Mouse (Mus musculus) intestine, embryonic 14.5 days (tissue): ENCODE data around the gene Psg16. TPM values are rescaled to one million over a fixed set of nuclear protein-coding genes. Genes with fewer than 3 reads are reported as not detected.
A peak's percentile ranks its signal among the peaks of the same experiment; 100 is the strongest.

ENCODE experiments used
- ATAC-seq: fragments of 200-750 bp; cut with Nextera tagmentation; replicated peaks from 2 replicates; pipeline ENCODE4 v1.8.0; 2017; ENCODE audit warnings: low read depth, moderate number of reproducible peaks, moderate TSS enrichment, moderate library complexity; ENCODE audit not compliant: low FRiP score, low TSS enrichment
- DNase-seq: peaks from one replicate; pipeline ENCODE4 v3.0.0-alpha.2; 2018; ENCODE audit warnings: low spot score
- H3K27ac ChIP-seq: fragments of 300-500 bp; sonication (generic); 2 replicates; pipeline ENCODE4 v1.5.1; 2014; ENCODE audit warnings: low read depth, mild to moderate bottlenecking, control low read depth
- H3K27me3 ChIP-seq: fragments of 300-500 bp; sonication (generic); replicated peaks from 2 replicates; pipeline ENCODE4 v1.6.1; 2014; ENCODE audit warnings: low read length, control low read depth; ENCODE audit not compliant: control insufficient read depth, insufficient read depth
- H3K36me3 ChIP-seq: fragments of 300-500 bp; sonication (generic); 2 replicates; pipeline ENCODE4 v1.6.1; 2014; ENCODE audit warnings: low read length, control low read depth; ENCODE audit not compliant: control insufficient read depth, insufficient read depth
- H3K4me1 ChIP-seq: fragments of 300-500 bp; sonication (generic); replicated peaks from 2 replicates; pipeline ENCODE4 v1.6.1; 2014; ENCODE audit warnings: low read length, control low read depth, mixed read lengths; ENCODE audit not compliant: control insufficient read depth, insufficient read depth
- H3K4me2 ChIP-seq: fragments of 300-500 bp; sonication (generic); 2 replicates; pipeline ENCODE4 v1.6.1; 2014; ENCODE audit warnings: low read length
- H3K4me3 ChIP-seq: fragments of 300-500 bp; sonication (generic); 2 replicates; pipeline ENCODE4 v1.5.1; 2014; ENCODE audit warnings: low read depth, low read length, control low read depth, mixed read lengths
- H3K9ac ChIP-seq: fragments of 300-500 bp; sonication (generic); 2 replicates; pipeline ENCODE4 v1.6.1; 2014; ENCODE audit warnings: mild to moderate bottlenecking, low read length
- H3K9me3 ChIP-seq: fragments of 300-500 bp; sonication (generic); 2 replicates; pipeline ENCODE4 v1.6.1; 2016; ENCODE audit warnings: low read length, control low read depth; ENCODE audit not compliant: control insufficient read depth
- WGBS: fragments of 180-500 bp; shearing (Covaris S2); extraction: QIAGEN DNeasy Blood & Tissue Kit; methylation state at CpG from one replicate; pipeline ENCODE4 v1.1.7; 2014; 5-methylcytosine and 5-hydroxymethylcytosine counted together
- polyA plus RNA-seq: library from polyadenylated mRNA; unstranded; fragments of >200 nt; fragmentation: Nextera tagmentation; extraction: Ambion mirVana; gene quantifications from 2 replicates; pipeline ENCODE4 v1.2.1, GENCODE M21; 2014

The Psg16 gene
- polyA plus RNA-seq, 1 experiment from 2014 or later: 0.11 TPM

DNA sequence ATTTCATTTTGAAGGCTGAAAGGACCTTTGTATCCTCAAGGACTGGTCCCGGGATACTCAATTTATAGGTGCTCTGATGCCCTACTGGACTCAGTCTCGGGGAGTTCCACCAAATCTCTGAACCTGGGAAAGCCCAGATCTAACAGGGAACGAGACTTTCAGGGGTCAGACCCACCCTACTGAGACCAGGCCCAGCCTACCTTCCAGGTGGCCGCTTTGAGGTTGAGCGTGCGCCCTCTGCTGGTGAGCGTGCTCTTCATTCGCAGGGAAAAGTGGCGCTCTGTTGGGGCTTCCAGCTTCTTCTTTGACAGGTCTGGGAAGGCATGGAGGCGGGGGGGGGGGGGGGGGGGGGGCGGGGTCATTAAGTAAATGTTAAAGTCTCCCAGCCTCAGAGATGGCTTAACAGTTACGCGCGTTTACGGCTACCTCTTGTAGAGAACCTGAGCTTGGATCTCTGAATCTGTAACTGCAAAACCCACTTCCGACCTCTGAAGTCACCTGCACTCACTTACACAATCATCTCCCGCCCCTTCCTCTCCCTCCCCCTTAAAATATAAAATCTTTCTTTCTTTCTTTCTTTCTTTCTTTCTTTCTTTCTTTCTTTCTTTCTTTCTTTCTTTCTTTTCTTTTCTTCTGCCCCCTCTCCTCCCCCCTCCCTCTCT lies 22.8 kb upstream of the Psg16 start:
- Histone ChIP-seq H3K4me3 (no peak overlapping the region), H3K9me3 (no peaks in the 10 kb centered on the region), H3K9ac (no peak overlapping the region), H3K27me3 (no peaks in the 10 kb centered on the region), H3K36me3 (peaks cover 65% of the 10 kb centered on the region), H3K4me1 (no peaks in the 10 kb centered on the region; the same call in 1 of the 2 replicates), H3K27ac (no peak overlapping the region), H3K4me2 (no peak overlapping the region)
- DNase-seq (peak; percentile 87), ATAC-seq (peak; percentile 61; the same call in 1 of the 2 replicates)
- WGBS: 12% methylated on average over 15 of the region's 17 CpGs

DNA sequence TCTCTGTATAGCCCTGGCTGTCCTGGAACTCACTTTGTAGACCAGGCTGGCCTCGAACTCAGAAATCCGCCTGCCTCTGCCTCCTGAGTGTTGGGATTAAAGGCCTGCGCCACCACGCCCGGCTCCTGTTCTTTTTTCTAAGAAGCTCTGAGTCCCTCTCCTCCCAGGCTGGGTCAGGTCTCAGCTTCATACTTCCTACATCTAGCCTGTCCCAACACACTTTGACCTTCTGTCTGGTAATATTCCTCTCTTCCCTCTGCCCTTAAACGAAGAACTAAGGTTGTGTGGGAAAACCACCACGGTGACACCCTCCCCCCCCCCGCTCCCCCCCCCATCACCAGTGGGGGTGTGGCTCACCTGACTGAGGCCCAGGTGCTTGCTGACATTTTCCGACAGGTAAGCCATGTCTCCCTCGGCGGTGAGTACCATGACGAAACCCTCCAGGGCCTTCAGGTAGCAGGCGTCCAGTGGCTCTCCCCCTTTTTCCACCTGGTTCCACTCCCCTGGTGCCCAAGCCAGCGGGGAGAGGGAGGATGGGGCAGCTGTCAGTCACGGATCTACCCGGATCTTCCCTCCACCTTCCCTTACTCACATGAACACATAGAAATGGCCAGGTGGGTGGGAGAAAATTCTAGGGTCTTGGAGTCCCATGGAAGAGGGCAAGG lies 19.4 kb upstream of the Psg16 start:
- no peak overlapping the region for H3K27ac ChIP-seq
- WGBS: 93% methylated on average over 16 of the region's 16 CpGs
- H3K4me3 ChIP-seq: no peak overlapping the region
- peaks cover 41% of the 10 kb centered on the region for H3K36me3 ChIP-seq
- H3K4me1 ChIP-seq: peaks cover 26% of the 10 kb centered on the region
- ATAC-seq: no peak
- no peaks in the 10 kb centered on the region for H3K9me3 ChIP-seq
- H3K9ac ChIP-seq: no peak overlapping the region
- no peak overlapping the region for H3K4me2 ChIP-seq
- no peaks in the 10 kb centered on the region for H3K27me3 ChIP-seq
- DNase-seq: peak; percentile 33

DNA sequence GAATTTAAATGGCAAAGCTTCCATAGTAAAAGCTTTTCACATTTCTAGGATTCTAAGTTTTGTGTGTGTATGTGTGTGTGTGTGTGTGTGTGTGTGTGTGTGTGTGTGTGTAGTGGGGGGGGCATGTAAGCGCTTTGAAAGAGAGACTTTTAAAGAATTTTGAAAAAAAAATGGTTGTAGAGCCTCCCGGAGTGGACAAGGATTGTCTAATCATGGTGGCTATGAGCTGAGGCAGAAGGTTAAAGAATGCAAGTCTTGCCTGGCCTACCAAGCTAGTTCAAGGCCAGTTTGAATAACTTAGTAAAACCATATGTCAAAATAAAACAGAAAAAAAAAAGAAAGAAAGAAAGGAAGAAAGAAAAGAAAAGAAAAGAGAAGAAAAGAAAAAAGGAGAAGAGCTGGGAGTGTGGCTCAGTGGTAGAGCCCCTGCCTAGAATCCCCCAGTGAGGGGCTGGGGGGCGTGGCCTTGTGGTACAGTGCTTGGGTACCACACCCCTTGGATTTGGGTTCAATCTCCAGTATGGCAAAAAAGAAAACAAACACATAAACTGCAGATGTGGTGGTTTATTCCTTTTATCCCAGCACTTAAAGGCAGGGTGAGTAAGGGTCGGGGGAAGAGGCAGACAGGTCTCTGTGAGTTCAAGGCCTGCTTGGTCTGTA lies 18.4 kb upstream of the Psg16 start:
- H3K27me3 ChIP-seq: no peaks in the 10 kb centered on the region
- H3K9ac ChIP-seq: no peak overlapping the region
- peaks cover 34% of the 10 kb centered on the region for H3K4me1 ChIP-seq
- peak; percentile 24 for DNase-seq
- ATAC-seq: no peak
- H3K4me2 ChIP-seq: peak overlapping the region; percentile 67
- H3K36me3 ChIP-seq: peaks cover 32% of the 10 kb centered on the region
- no peaks in the 10 kb centered on the region for H3K9me3 ChIP-seq
- WGBS: 90% methylated on average over 4 of the region's 4 CpGs
- H3K4me3 ChIP-seq: peak overlapping the region; percentile 54
- H3K27ac ChIP-seq: no peak overlapping the region

DNA sequence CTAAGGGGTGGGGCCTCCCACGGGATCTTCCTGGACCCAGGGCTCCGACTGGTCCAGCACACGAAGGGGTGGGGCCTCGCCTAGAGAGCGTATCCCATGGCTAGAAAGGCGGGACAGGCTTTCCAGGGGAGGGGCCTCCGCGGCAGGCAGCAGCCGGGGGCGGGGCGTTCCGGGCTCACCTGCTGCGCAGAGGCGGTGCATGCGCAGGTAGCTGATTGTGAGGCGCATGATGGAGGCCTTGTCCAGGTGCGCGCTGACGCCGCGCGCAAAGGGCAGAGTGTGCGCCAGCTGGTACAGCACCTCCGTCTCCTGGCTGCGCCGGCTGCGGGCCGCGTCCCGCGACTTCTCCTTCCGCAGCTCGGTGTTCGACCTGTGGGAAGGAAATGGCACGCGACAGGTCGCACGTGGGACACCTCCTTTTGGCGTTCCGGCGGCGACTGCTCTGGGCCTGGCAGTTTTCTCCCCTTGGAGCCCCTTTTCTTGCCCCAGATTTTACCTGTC lies 17.7 kb upstream of the Psg16 start:
- peak overlapping the region; percentile 56 for H3K9ac ChIP-seq
- H3K27me3 ChIP-seq: no peaks in the 10 kb centered on the region
- H3K36me3 ChIP-seq: peaks cover 26% of the 10 kb centered on the region
- peaks cover 41% of the 10 kb centered on the region for H3K4me1 ChIP-seq
- H3K4me2 ChIP-seq: peak overlapping the region; percentile 67
- peak overlapping the region; percentile 54 for H3K4me3 ChIP-seq
- DNase-seq (peak; percentile 90), ATAC-seq (peak; percentile 75)
- peak overlapping the region; percentile 95 for H3K27ac ChIP-seq
- H3K9me3 ChIP-seq: no peaks in the 10 kb centered on the region
- under 1% methylated on average over 42 of the region's 42 CpGs for WGBS

DNA sequence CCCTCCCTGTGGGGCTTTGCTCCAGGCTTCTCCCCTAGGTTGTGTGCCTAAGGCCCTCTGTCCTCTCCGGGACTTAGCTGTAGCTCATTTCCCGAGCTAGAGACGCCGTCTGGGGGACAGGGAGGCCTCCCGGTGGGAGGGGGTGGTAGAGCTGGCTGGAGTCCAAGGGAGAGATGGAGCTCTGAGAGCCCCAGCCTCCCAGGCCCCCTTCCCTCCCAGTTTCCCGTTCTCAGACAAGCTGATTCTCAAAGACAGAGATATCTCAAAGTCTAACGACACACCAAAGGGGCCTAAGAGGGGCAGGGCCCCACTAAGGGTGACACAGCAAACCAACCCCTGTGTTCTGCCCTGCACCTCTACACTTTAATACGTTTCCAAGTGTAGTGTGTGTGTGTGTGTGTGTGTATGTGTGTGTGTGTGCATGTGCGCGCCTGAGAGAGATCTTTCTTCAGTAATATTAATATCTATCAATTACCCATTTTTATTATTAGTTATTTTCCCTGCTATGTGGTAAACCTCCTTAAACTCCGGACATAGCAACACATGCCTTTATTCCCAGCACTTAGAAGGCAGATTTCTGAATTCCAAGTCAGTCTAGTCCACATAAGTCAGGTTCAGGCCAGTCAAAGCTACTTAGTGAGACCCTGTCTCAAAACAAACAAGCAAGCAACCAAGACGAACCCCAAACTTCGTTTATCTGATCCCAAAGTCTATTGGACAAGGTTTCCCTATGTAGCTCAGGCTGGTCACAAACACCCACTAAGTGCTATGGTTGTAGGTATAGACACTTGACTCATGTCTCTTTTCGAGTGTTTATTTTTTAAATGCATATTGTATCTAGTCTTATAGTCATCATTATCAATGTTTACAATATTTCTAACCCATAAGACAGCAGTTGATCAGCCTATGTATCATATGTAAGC lies 17.0 kb upstream of the Psg16 start:
- peak overlapping the region; percentile 54 for H3K4me3 ChIP-seq
- peak overlapping the region; percentile 95 for H3K27ac ChIP-seq
- ATAC-seq: peak; percentile 38
- no peaks in the 10 kb centered on the region for H3K27me3 ChIP-seq
- DNase-seq: peak; percentile 88
- peaks cover 45% of the 10 kb centered on the region for H3K4me1 ChIP-seq
- WGBS: 20% methylated on average over 14 of the region's 14 CpGs
- peak overlapping the region; percentile 56 for H3K9ac ChIP-seq
- peaks cover 21% of the 10 kb centered on the region for H3K36me3 ChIP-seq
- no peaks in the 10 kb centered on the region for H3K9me3 ChIP-seq
- H3K4me2 ChIP-seq: peak overlapping the region; percentile 67

DNA sequence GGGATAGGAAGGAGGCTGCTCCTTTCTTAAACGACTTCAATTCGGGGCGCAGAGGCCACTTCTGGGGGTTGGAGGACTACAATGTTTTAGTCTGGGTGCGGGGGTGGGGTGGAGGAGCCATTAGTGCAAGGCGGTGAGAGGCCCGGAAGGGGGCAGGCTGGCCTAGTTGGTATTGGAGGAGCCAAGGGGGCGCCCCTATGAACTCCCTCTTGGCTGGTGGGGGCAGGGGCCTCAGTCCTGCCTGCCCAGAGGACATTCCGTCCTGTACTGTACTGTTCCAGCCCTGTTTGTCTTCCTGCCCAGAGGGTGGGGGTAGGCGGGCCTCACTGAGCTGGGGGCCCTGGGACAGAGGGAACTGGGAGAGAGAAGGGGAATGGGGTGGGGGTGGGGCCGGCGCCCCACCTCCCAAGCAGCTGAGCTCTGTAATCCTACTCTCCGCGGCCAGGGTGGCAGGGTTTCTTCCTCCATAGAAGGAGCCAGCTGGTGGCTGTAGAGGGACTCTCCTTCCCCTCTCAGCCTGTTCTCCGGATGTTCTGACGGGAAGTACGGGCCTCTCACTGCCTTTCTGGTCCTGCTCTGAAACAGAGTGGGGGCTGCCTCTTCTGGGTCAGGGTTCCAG lies 15.7 kb upstream of the Psg16 start:
- Histone ChIP-seq H3K9me3 (no peaks in the 10 kb centered on the region), H3K4me1 (peaks cover 50% of the 10 kb centered on the region), H3K4me3 (peak overlapping the region; percentile 21), H3K4me2 (peak overlapping the region; percentile 67), H3K9ac (no peak overlapping the region), H3K27me3 (no peaks in the 10 kb centered on the region), H3K27ac (peak overlapping the region; percentile 95), H3K36me3 (peaks cover 19% of the 10 kb centered on the region)
- DNase-seq (peak; percentile 90), ATAC-seq (peak; percentile 70)
- WGBS: 1% methylated on average over 15 of the region's 16 CpGs

DNA sequence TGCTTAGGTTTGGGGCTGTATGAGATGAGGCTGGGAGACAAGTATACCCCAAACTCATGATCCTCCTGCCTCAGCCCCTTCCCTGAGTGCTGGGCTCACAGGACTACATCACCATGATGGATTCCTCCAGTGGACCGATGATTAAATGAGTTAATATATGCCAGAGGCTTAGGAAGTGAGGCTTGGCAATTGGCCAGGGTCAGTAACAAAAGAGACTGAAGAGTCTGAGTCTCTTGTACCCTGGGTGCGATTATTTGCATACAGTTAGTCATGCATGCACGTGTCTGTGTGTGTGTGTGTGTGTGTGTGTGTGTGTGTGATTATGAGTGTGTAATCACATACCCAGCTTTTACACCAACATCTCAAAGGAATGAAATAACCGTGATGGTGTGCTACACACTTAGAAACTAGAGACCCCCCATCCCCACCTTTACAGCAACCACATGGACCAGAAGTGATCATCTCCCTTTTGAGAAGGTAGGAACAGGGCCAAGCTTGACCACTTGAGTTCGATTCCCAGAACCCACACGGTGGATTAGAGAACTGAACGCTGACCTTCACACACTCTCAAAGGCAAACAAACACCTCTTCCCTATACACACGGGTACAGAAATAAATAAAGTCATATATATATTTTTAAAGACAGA lies 14.9 kb upstream of the Psg16 start:
- peak overlapping the region; percentile 95 for H3K27ac ChIP-seq
- ATAC-seq (no peak), DNase-seq (peak; percentile 50)
- peak overlapping the region; percentile 67 for H3K4me2 ChIP-seq
- peaks cover 50% of the 10 kb centered on the region for H3K4me1 ChIP-seq
- H3K9me3 ChIP-seq: no peaks in the 10 kb centered on the region
- H3K4me3 ChIP-seq: peak overlapping the region; percentile 65
- H3K9ac ChIP-seq: no peak overlapping the region
- H3K36me3 ChIP-seq: peaks cover 13% of the 10 kb centered on the region
- 36% methylated on average over 8 of the region's 8 CpGs for WGBS
- no peaks in the 10 kb centered on the region for H3K27me3 ChIP-seq
